In the genomic region with DNA sequence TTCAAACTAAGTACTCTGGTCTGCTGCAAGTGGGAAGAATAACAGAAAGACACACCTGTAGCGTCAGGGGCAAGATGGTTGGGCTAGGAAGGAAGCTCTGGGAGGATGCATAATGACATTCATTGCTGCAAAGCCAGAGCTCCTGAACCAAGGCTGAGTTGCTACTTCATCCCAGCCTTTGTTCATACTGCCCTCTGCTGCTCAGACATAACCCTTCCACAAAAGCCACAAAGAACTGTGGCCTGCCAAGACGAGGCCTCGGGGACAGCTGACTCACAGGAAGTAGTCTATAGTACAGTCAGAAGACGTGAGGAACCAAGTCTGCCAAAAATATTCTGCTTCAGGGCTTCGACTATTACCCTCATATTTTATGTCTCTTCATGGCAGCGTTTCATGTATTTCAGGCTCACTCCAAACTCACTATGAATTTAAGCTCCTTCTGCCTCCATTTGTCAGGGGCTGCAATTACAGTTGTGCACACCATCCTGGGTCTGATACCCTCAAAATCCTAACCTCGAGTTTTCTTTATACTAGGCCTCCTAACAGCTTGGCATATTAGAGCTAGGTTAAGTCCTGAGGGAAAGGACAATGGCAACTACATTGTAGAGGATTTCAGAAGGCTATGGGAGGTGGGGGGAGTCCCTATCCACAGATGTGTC, we compare ENCODE assay signal across 8 mouse cellular contexts. TPM values are rescaled to one million over a fixed set of nuclear protein-coding genes. Genes with fewer than 3 reads are reported as not detected.
DNase-seq lines count a peak whose midpoint lies in the region; ATAC-seq lines count a peak whose summit lies in the region.

No protein-coding gene starts in this region.

- peak; percentile 22 for DNase-seq in WW6 (ENCODE audit: low read depth, low spot score)
- peak; percentile 84 for DNase-seq in embryo, embryonic 10.5 days (ENCODE audit: low spot score)
- DNase-seq in gastrocnemius, postnatal 14 days = peak; percentile 78
- DNase-seq in induced T-regulatory cell, adult 2 months (ENCODE audit: low read depth) = peak; percentile 77
- DNase-seq in left cerebral cortex, adult 8-10 months (ENCODE audit: low spot score in 2 of 2) = peak; percentile 23 to 43
- DNase-seq in right cerebral cortex, adult 2 months (ENCODE audit: low spot score in 2 of 2) = peak; percentile 66 to 80
- DNase-seq in urinary bladder, postnatal 14 days (ENCODE audit: low spot score) = peak; percentile 79

- intact Hi-C loops in gastrocnemius, postnatal 14 days (cut with DNase I; ENCODE audit: low total_unique reads) = loop anchor here (10.0 kb wide), 1 partner anchor 172 kb away; a partner anchor contains a TSS

- ATAC-seq in megakaryocyte, adult 5-6 weeks (ENCODE audit: poor library complexity, severe bottlenecking) = peak; percentile 98

RNA-seq across cellular contexts. Expression of a gene that starts 25.9 kb away (rescaled TPM):
- 10 to 100 TPM; 27.5 to 31.9 TPM for total RNA-seq in gastrocnemius, postnatal 14 days (2021)
- 1 to 10 TPM; 5.4 to 8.3 (median 6.5) TPM for total RNA-seq in left cerebral cortex, adult 8-10 months (2022)
- not detected in 2 replicates for total RNA-seq in megakaryocyte, adult 5-6 weeks (2015)
- 0.15 TPM in 1 of 2 replicates, not detected in the other for total RNA-seq in megakaryocyte, adult 5-6 weeks (2017)

RNA-seq across cellular contexts. Expression of a gene that starts 38.3 kb away (rescaled TPM):
- total RNA-seq in gastrocnemius, postnatal 14 days (2021) = 10 to 100 TPM; 29.9 to 36.0 TPM
- 10 to 100 TPM; 55.4 to 72.9 (median 60.0) TPM for total RNA-seq in left cerebral cortex, adult 8-10 months (2022)
- 57.7 and 66.6 TPM in 2 replicates for total RNA-seq in megakaryocyte, adult 5-6 weeks (2015)
- 58.5 and 79.1 TPM in 2 replicates for total RNA-seq in megakaryocyte, adult 5-6 weeks (2017)

Comparison
In these comparisons a context has a peak if more than half of its experiments do, and no peak if none do; other contexts are left out.
1. Peak in every context shown above with its lines: DNase-seq and ATAC-seq.
2. DNase-seq: peak in every context shown above with its lines; median percentile 84 in embryo, embryonic 10.5 days; 79 in urinary bladder, postnatal 14 days; 78 in gastrocnemius, postnatal 14 days; 77 in induced T-regulatory cell, adult 2 months; 73 in right cerebral cortex, adult 2 months; 33 in left cerebral cortex, adult 8-10 months; 22 in WW6.
3. RNA of a gene that starts 25.9 kb away (total RNA-seq): 27.5 to 31.9 TPM in gastrocnemius, postnatal 14 days and 5.4 to 8.3 TPM in left cerebral cortex, adult 8-10 months; 0.15 TPM in megakaryocyte, adult 5-6 weeks; every median in the first group is over 4 times any median in the second.